Comparison of ENCODE assay signal across 10 mouse cellular contexts in the genomic region with DNA sequence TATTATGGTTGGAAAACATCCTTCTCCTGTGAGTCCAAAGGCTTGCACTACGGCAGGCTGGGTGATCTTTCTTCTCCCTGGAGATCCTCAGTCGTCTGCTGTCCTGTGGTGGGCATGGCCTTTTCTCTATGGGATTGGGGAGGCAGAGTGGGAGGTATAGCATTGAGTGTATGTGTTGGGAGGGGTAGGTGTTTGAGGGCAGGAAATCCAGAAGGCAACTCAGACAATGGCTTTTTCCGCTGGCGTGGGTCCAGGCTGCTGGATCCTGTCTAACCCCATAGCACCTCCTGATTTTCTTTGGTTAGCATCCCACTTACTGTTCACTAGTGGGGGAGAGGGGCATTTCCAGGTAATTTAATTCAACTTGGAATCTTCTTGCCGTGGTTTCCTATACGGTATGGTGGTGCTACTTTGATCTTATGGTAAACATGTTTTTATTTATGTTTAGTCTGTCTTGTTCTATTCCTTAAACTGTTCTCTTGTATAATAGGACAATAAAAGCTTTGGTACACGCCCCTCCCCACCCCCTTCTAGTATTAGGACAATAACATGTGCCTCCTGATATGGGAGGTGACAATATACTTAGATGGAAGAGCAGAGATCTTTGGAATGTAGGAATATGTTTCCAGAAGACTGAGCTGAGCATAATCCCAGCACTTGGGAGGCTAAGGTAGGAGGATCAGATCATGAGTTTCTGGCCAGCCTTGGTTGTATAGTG. TPM values are rescaled to one million over a fixed set of nuclear protein-coding genes. Genes with fewer than 3 reads are reported as not detected.
DNase-seq lines count a peak whose midpoint lies in the region; ATAC-seq and TF ChIP-seq lines count a peak whose summit lies in the region.
"Had no signal": no experiment of that assay in that cellular context is flagged by ENCODE, and none has a peak within 500 bp of the region (broad histone marks: within the 10 kb centered on the region; RNA-seq: fewer than 3 reads in every experiment).

No protein-coding gene starts in this region.

- ATAC-seq in liver, embryonic 11.5 days (replicated peaks; ENCODE audit: low FRiP score) = no peak; the same call in 1 of the 2 replicates
- peak; percentile 72 for ATAC-seq in heart, embryonic 12.5 days (ENCODE audit: insufficient number of reproducible peaks, low FRiP score)
- ATAC-seq in kidney, postnatal 0 days (replicated peaks; ENCODE audit: low FRiP score, low read depth) = no peak
- ATAC-seq in inflammation-experienced regulatory T-cells, adult 6 months = no peak

- DNase-seq in liver, adult 2 months (ENCODE audit: extremely low read depth, low read depth, low spot score) = no peak
- no peak for DNase-seq in liver, embryonic 11.5 days (ENCODE audit: low spot score)
- peak; percentile 55 for DNase-seq in kidney, postnatal 0 days (ENCODE audit: low spot score)
- DNase-seq in left cerebral cortex, adult 9 months (ENCODE audit: low spot score in 2 of 2) = no peak
- DNase-seq in thymus, postnatal 4 days = no peak

- 65% methylated on average over 7 of the region's 7 CpGs for WGBS in liver, adult 2 months
- 56% methylated on average over 7 of the region's 7 CpGs for WGBS in liver, embryonic 11.5 days
- 56% methylated on average over 7 of the region's 7 CpGs for WGBS in heart, embryonic 12.5 days
- 43% methylated on average over 7 of the region's 7 CpGs for WGBS in kidney, postnatal 0 days

- H3K27ac ChIP-seq in liver, adult 2 months (replicated peaks; ENCODE audit: insufficient read depth, low read depth, low read length) = peak overlapping the region; percentile 52
- no peak overlapping the region for H3K27ac ChIP-seq in liver, embryonic 11.5 days (ENCODE audit: low read depth, low read length)
- peak overlapping the region; percentile 83 for H3K27ac ChIP-seq in heart, embryonic 12.5 days (ENCODE audit: poor library complexity, severe bottlenecking)
- peak overlapping the region; percentile 76 for H3K27ac ChIP-seq in kidney, postnatal 0 days
- H3K27ac ChIP-seq: layer of hippocampus, adult 2 months had no signal

- no peaks in the 10 kb centered on the region for H3K9me3 ChIP-seq in liver, embryonic 11.5 days (ENCODE audit: control insufficient read depth, low read length)
- H3K9me3 ChIP-seq in heart, embryonic 12.5 days (replicated peaks) = no peaks in the 10 kb centered on the region
- no peaks in the 10 kb centered on the region for H3K9me3 ChIP-seq in kidney, postnatal 0 days (replicated peaks; ENCODE audit: low read length)

- no peak for TF ChIP-seq CTCF in liver, adult 2 months (IDR thresholded peaks at IDR 0.05; ENCODE audit: low read depth, low read length)
- TF ChIP-seq CTCF in kidney, postnatal 0 days (IDR thresholded peaks at IDR 0.05; ENCODE audit: low read depth) = no peak

- no peak overlapping the region for H3K9ac ChIP-seq in liver, adult 2 months (ENCODE audit: low read depth, low read length)
- H3K9ac ChIP-seq in liver, embryonic 11.5 days (ENCODE audit: low read depth, low read length) = no peak overlapping the region
- peak overlapping the region; percentile 6; the same call in 1 of the 2 replicates for H3K9ac ChIP-seq in heart, embryonic 12.5 days
- no peak overlapping the region for H3K9ac ChIP-seq in kidney, postnatal 0 days (ENCODE audit: low read depth, low read length)

- no peaks in the 10 kb centered on the region; the same call in none of the 2 replicates for H3K4me1 ChIP-seq in liver, adult 2 months (ENCODE audit: control insufficient read depth, insufficient read depth, low read length)
- H3K4me1 ChIP-seq in liver, embryonic 11.5 days (replicated peaks; ENCODE audit: control insufficient read depth, insufficient read depth, low read length) = peaks cover 5% of the 10 kb centered on the region; the same call in 1 of the 2 replicates
- H3K4me1 ChIP-seq in heart, embryonic 12.5 days (replicated peaks) = peaks cover 42% of the 10 kb centered on the region
- peaks cover 12% of the 10 kb centered on the region; the same call in 1 of the 2 replicates for H3K4me1 ChIP-seq in kidney, postnatal 0 days (replicated peaks; ENCODE audit: insufficient read depth, low read length)

- H3K36me3 ChIP-seq in liver, adult 2 months (ENCODE audit: control insufficient read depth, insufficient read depth, low read length) = no peaks in the 10 kb centered on the region
- H3K36me3 ChIP-seq in liver, embryonic 11.5 days (ENCODE audit: control insufficient read depth, insufficient read depth, low read length) = no peaks in the 10 kb centered on the region
- no peaks in the 10 kb centered on the region for H3K36me3 ChIP-seq in heart, embryonic 12.5 days
- no peaks in the 10 kb centered on the region for H3K36me3 ChIP-seq in kidney, postnatal 0 days (ENCODE audit: insufficient read depth, low read length)
- H3K36me3 ChIP-seq in myocyte (ENCODE audit: control insufficient read depth, insufficient read depth) = no peaks in the 10 kb centered on the region

- H3K79me2 ChIP-seq in liver, adult 2 months (ENCODE audit: control insufficient read depth, insufficient read depth, low read length) = no peaks in the 10 kb centered on the region
- no peaks in the 10 kb centered on the region for H3K79me2 ChIP-seq in myocyte (ENCODE audit: control insufficient read depth, insufficient read depth)

- no peak overlapping the region for H3ac ChIP-seq in myocyte (ENCODE audit: control insufficient read depth, insufficient read length)

- no peak overlapping the region for H3K4me3 ChIP-seq in liver, adult 2 months (ENCODE audit: insufficient read depth, low read depth, low read length)
- H3K4me3 ChIP-seq in liver, embryonic 11.5 days (ENCODE audit: low read depth, low read length) = no peak overlapping the region
- H3K4me3 ChIP-seq in heart, embryonic 12.5 days = peak overlapping the region; percentile 5
- no peak overlapping the region for H3K4me3 ChIP-seq in kidney, postnatal 0 days (replicated peaks; ENCODE audit: low read depth, low read length)
- no peak overlapping the region for H3K4me3 ChIP-seq in myocyte
- H3K4me3 ChIP-seq: erythroblast, embryonic 14.5 days; layer of hippocampus, adult 2 months had no signal

- no peak for TF ChIP-seq POLR2A in liver, adult 2 months (IDR thresholded peaks at IDR 0.05; ENCODE audit: extremely low read depth, insufficient read depth, low read length)
- no peak for TF ChIP-seq POLR2A in myocyte (IDR thresholded peaks at IDR 0.05; ENCODE audit: insufficient read length, low read depth)

- H3K27me3 ChIP-seq in liver, adult 2 months (ENCODE audit: control insufficient read depth, insufficient read depth, low read length) = no peaks in the 10 kb centered on the region
- no peaks in the 10 kb centered on the region for H3K27me3 ChIP-seq in liver, embryonic 11.5 days (replicated peaks; ENCODE audit: control insufficient read depth, insufficient read depth, low read length)
- no peaks in the 10 kb centered on the region for H3K27me3 ChIP-seq in heart, embryonic 12.5 days (replicated peaks)
- H3K27me3 ChIP-seq in kidney, postnatal 0 days (ENCODE audit: insufficient read depth, low read length) = no peaks in the 10 kb centered on the region
- H3K27me3 ChIP-seq in myocyte (ENCODE audit: control insufficient read depth, insufficient read depth, insufficient read length) = no peaks in the 10 kb centered on the region

- no peak overlapping the region for H3K4me2 ChIP-seq in liver, embryonic 11.5 days
- H3K4me2 ChIP-seq in heart, embryonic 12.5 days = peak overlapping the region; percentile 39; the same call in 1 of the 2 replicates
- H3K4me2 ChIP-seq in kidney, postnatal 0 days (ENCODE audit: low read length) = 0 out of 2 replicates have a peak overlapping the region, but pooled peaks have one; percentile 11
- H3K4me2 ChIP-seq in myocyte (ENCODE audit: low read depth) = peak overlapping the region; percentile 72

TF ChIP-seq in myocyte, 11 proteins besides CTCF, POLR2A, EP300 and RAD21 (continues in another document):
- TF ChIP-seq MYOD1 (IDR thresholded peaks at IDR 0.05; ENCODE audit: control insufficient read depth in 1 of 3, insufficient read length in 2 of 3, low read depth in 2 of 3) = no peak
- TF ChIP-seq E2F4 (IDR thresholded peaks at IDR 0.05; ENCODE audit: insufficient read depth) = no peak
- TF ChIP-seq POLR2AphosphoS2 (IDR thresholded peaks at IDR 0.05; ENCODE audit: insufficient read length, low read depth) = no peak
- no peak for TF ChIP-seq REST (IDR thresholded peaks at IDR 0.05; ENCODE audit: insufficient read depth, insufficient read length)
- TF ChIP-seq CEBPB (IDR thresholded peaks at IDR 0.05; ENCODE audit: insufficient read depth, poor library complexity, severe bottlenecking) = no peak
- no peak for TF ChIP-seq USF1 (IDR thresholded peaks at IDR 0.05; ENCODE audit: low read depth)
- TF ChIP-seq SRF (IDR thresholded peaks at IDR 0.05; ENCODE audit: control insufficient read depth, insufficient read length, low read depth) = no peak

RNA-seq across cellular contexts. Expression of a gene that starts 17.4 kb away (rescaled TPM):
- 3.0 and 5.4 TPM in 2 replicates for total RNA-seq in liver, adult 2 months (2014; rRNA removed)
- 18.0 and 28.1 TPM in 2 replicates for polyA plus RNA-seq in liver, adult 2 months (2012; rRNA removed)
- 35.4 and 35.7 TPM in 2 replicates for polyA plus RNA-seq in liver, embryonic 11.5 days (2014; fragmentation: Nextera tagmentation; extraction: Ambion mirVana)
- 111 and 115 TPM in 2 replicates for polyA plus RNA-seq in heart, embryonic 12.5 days (2016; fragmentation: Nextera tagmentation; extraction: Ambion mirVana)
- polyA plus RNA-seq in kidney, postnatal 0 days (2015; fragmentation: Nextera tagmentation; extraction: Ambion mirVana) = 19.4 and 22.0 TPM in 2 replicates
- polyA plus RNA-seq in myocyte (2012; fragmentation: generic; extraction: Trizol) = 162 TPM
- polyA plus RNA-seq in inflammation-experienced regulatory T-cells, adult 6 months (2017; shearing (Covaris generic)) = 1 to 10 TPM in 2 of 3 experiments, under 1 TPM in 1; 0.74 to 1.8 (median 1.5) TPM

RNA-seq across cellular contexts. Expression of a gene that starts 44.0 kb away (rescaled TPM):
- 0.92 and 2.1 TPM in 2 replicates for total RNA-seq in liver, adult 2 months (2014; rRNA removed)
- polyA plus RNA-seq in liver, adult 2 months (2012; rRNA removed) = 14.9 and 17.1 TPM in 2 replicates
- polyA plus RNA-seq in liver, embryonic 11.5 days (2014; fragmentation: Nextera tagmentation; extraction: Ambion mirVana) = 23.2 and 24.8 TPM in 2 replicates
- 9.2 and 10.3 TPM in 2 replicates for polyA plus RNA-seq in heart, embryonic 12.5 days (2016; fragmentation: Nextera tagmentation; extraction: Ambion mirVana)
- 11.3 and 11.8 TPM in 2 replicates for polyA plus RNA-seq in kidney, postnatal 0 days (2015; fragmentation: Nextera tagmentation; extraction: Ambion mirVana)
- polyA plus RNA-seq in myocyte (2012; fragmentation: generic; extraction: Trizol) = 35.6 TPM
- not detected for polyA plus RNA-seq in inflammation-experienced regulatory T-cells, adult 6 months (2017; shearing (Covaris generic))

RNA-seq across cellular contexts. Expression of a gene that starts 46.3 kb away (rescaled TPM):
- not detected in 2 replicates for total RNA-seq in liver, adult 2 months (2014; rRNA removed)
- not detected in 2 replicates for polyA plus RNA-seq in liver, adult 2 months (2012; rRNA removed)
- 0.31 TPM in 1 of 2 replicates, not detected in the other for polyA plus RNA-seq in liver, embryonic 11.5 days (2014; fragmentation: Nextera tagmentation; extraction: Ambion mirVana)
- polyA plus RNA-seq in heart, embryonic 12.5 days (2016; fragmentation: Nextera tagmentation; extraction: Ambion mirVana) = 59.5 and 62.3 TPM in 2 replicates
- polyA plus RNA-seq in kidney, postnatal 0 days (2015; fragmentation: Nextera tagmentation; extraction: Ambion mirVana) = not detected in 2 replicates
- 0.71 TPM for polyA plus RNA-seq in myocyte (2012; fragmentation: generic; extraction: Trizol)
- polyA plus RNA-seq in inflammation-experienced regulatory T-cells, adult 6 months (2017; shearing (Covaris generic)) = under 1 TPM in 1 of 3 experiments, not detected in 2; 0.62 TPM
- total RNA-seq: layer of hippocampus, adult 2 months had no signal
- polyA plus RNA-seq: erythroblast, embryonic 14.5 days had no signal

Comparison
In these comparisons a context has a peak if more than half of its experiments do, and no peak if none do; other contexts are left out.
1. RNA of a gene that starts 46.3 kb away (polyA plus RNA-seq): 59.5 to 62.3 TPM in heart, embryonic 12.5 days; 0.71 TPM in myocyte (single experiment), 0.62 TPM in inflammation-experienced regulatory T-cells, adult 6 months, not detected in liver, adult 2 months, 0.31 TPM in liver, embryonic 11.5 days and not detected in kidney, postnatal 0 days; every median in the first group is over 10 times any median in the second.